Mouse (Mus musculus) kidney, postnatal 0 days (tissue): Measurements from ENCODE around the gene Gpx3. TPM values are rescaled to one million over a fixed set of nuclear protein-coding genes. Genes with fewer than 3 reads are reported as not detected.
"Not testable (repeated sequence)": the region's sequence is repeated elsewhere in the genome, so short reads cannot be mapped to it uniquely, and the experiment has no call there.

Source experiments
- ATAC-seq: fragments of 200-750 bp; cut with Nextera tagmentation; replicated peaks from 2 replicates; pipeline ENCODE4 v1.8.0; 2017; ENCODE audit warnings: low read depth, moderate number of reproducible peaks, moderate TSS enrichment, moderate library complexity; ENCODE audit not compliant: low FRiP score
- DNase-seq: peaks from one replicate; pipeline ENCODE4 v3.0.0-alpha.2; 2016; ENCODE audit warnings: low spot score
- H3K27ac ChIP-seq: fragments of 300-500 bp; sonication (generic); 2 replicates; pipeline ENCODE4 v1.5.1; 2014; ENCODE audit warnings: mild to moderate bottlenecking
- H3K27me3 ChIP-seq: fragments of 300-500 bp; sonication (generic); 2 replicates; pipeline ENCODE4 v1.6.1; 2014; ENCODE audit warnings: low read length, mixed read lengths; ENCODE audit not compliant: insufficient read depth
- H3K36me3 ChIP-seq: fragments of 300-500 bp; sonication (generic); 2 replicates; pipeline ENCODE4 v1.6.1; 2014; ENCODE audit warnings: low read length, mixed read lengths; ENCODE audit not compliant: insufficient read depth
- H3K4me1 ChIP-seq: fragments of 300-500 bp; sonication (generic); replicated peaks from 2 replicates; pipeline ENCODE4 v1.6.1; 2014; ENCODE audit warnings: antibody characterized with exemption, low read length, mixed read lengths; ENCODE audit not compliant: insufficient read depth
- H3K4me2 ChIP-seq: fragments of 300-500 bp; sonication (generic); 2 replicates; pipeline ENCODE4 v1.6.1; 2014; ENCODE audit warnings: mild to moderate bottlenecking, low read length, moderate library complexity, mixed read lengths
- H3K4me3 ChIP-seq: fragments of 300-500 bp; sonication (generic); replicated peaks from 2 replicates; pipeline ENCODE4 v1.5.1; 2014; ENCODE audit warnings: low read depth, low read length
- H3K9ac ChIP-seq: fragments of 300-500 bp; sonication (generic); 2 replicates; pipeline ENCODE4 v1.6.1; 2014; ENCODE audit warnings: low read depth, low read length
- H3K9me3 ChIP-seq: fragments of 300-500 bp; sonication (generic); replicated peaks from 2 replicates; pipeline ENCODE4 v1.6.1; 2016; ENCODE audit warnings: low read length, inconsistent platforms, mixed read lengths
- CTCF ChIP-seq: IDR thresholded peaks from 2 replicates; pipeline ENCODE4 v1.5.1; 2016; ENCODE audit warnings: antibody characterized with exemption, low read depth, mild to moderate bottlenecking, moderate library complexity
- WGBS: fragments of 180-500 bp; shearing (Covaris S2); extraction: QIAGEN DNeasy Blood & Tissue Kit; methylation state at CpG from one replicate; pipeline ENCODE4 v1.1.7; 2014; 5-methylcytosine and 5-hydroxymethylcytosine counted together
- polyA plus RNA-seq: library from polyadenylated mRNA; unstranded; fragments of >200 nt; fragmentation: Nextera tagmentation; extraction: Ambion mirVana; gene quantifications from 2 replicates; pipeline ENCODE4 v1.2.1, GENCODE M21; 2015

The Gpx3 gene
- polyA plus RNA-seq, 1 experiment from 2014 or later, result 1,362 TPM

- no peak overlapping the region for H3K9ac ChIP-seq
- H3K4me2 ChIP-seq, result peak overlapping the region; percentile 70; the same call in 1 of the 2 replicates
- ATAC-seq (no peak), DNase-seq (no peak)
- 86% methylated on average over 8 of the region's 8 CpGs for WGBS
- H3K9me3 ChIP-seq, result no peaks in the 10 kb centered on the region
- H3K36me3 ChIP-seq, result no peaks in the 10 kb centered on the region
- no peak for TF ChIP-seq CTCF
- H3K27me3 ChIP-seq, result no peaks in the 10 kb centered on the region
- H3K4me3 ChIP-seq, result no peak overlapping the region
- peaks cover 12% of the 10 kb centered on the region; the same call in 1 of the 2 replicates for H3K4me1 ChIP-seq
- H3K27ac ChIP-seq, result no peak overlapping the region
These were observed 52.5 kb downstream of the Gpx3 start for GRCm38 (mm10) chr11:54954716-54955115.

GRCm38 (mm10) chr11:54955400-54955734 lies 53.1 kb downstream of the Gpx3 start:
- H3K27me3 ChIP-seq, DNase-seq, H3K9me3 ChIP-seq, H3K36me3 ChIP-seq, ATAC-seq: not testable (repeated sequence)
- H3K27ac ChIP-seq, result peak overlapping the region; percentile 91; the same call in 1 of the 2 replicates
- H3K9ac ChIP-seq, result peak overlapping the region; percentile 91
- H3K4me3 ChIP-seq, result peak overlapping the region; percentile 84
- peaks cover 12% of the 10 kb centered on the region; the same call in 1 of the 2 replicates for H3K4me1 ChIP-seq
- 41% methylated on average over 10 of the region's 10 CpGs for WGBS
- peak overlapping the region; percentile 70 for H3K4me2 ChIP-seq

- TF ChIP-seq CTCF, result no peak
- peaks cover 12% of the 10 kb centered on the region; the same call in 1 of the 2 replicates for H3K4me1 ChIP-seq
- peak overlapping the region; percentile 70 for H3K4me2 ChIP-seq
- under 1% methylated on average over 53 of the region's 59 CpGs for WGBS
- peak overlapping the region; percentile 91 for H3K9ac ChIP-seq
- peak overlapping the region; percentile 84 for H3K4me3 ChIP-seq
- ATAC-seq (peak; percentile 97), DNase-seq (peak; percentile 98)
- no peaks in the 10 kb centered on the region for H3K9me3 ChIP-seq
- peak overlapping the region; percentile 91 for H3K27ac ChIP-seq
- H3K36me3 ChIP-seq, result no peaks in the 10 kb centered on the region
- H3K27me3 ChIP-seq, result no peaks in the 10 kb centered on the region
These were observed 53.7 kb downstream of the Gpx3 start for GRCm38 (mm10) chr11:54955735-54956480.

- ATAC-seq, result no peak
- no peaks in the 10 kb centered on the region for H3K27me3 ChIP-seq
- H3K36me3 ChIP-seq, result no peaks in the 10 kb centered on the region
These were observed 54.7 kb downstream of the Gpx3 start for GRCm38 (mm10) chr11:54956912-54957311.

GRCm38 (mm10) chr11:54957708-54958107 lies 55.5 kb downstream of the Gpx3 start:
- WGBS, result 86% methylated on average over 3 of the region's 3 CpGs
- ATAC-seq, H3K36me3 ChIP-seq, H3K4me2 ChIP-seq, H3K9me3 ChIP-seq, DNase-seq, H3K27ac ChIP-seq, H3K27me3 ChIP-seq, H3K9ac ChIP-seq, H3K4me3 ChIP-seq: not testable (repeated sequence)
- H3K4me1 ChIP-seq, result peaks cover 12% of the 10 kb centered on the region; the same call in 1 of the 2 replicates

More at GRCm38 (mm10) chr11:54956912-54957311, 54.7 kb downstream of the Gpx3 start:
- Histone ChIP-seq H3K27ac (no peak overlapping the region), H3K4me2 (no peak overlapping the region), H3K9me3 (no peaks in the 10 kb centered on the region), H3K4me3 (no peak overlapping the region), H3K9ac (no peak overlapping the region), H3K4me1 (peaks cover 12% of the 10 kb centered on the region; the same call in 1 of the 2 replicates)
- WGBS, result 70% methylated on average over 7 of the region's 7 CpGs
- no peak for TF ChIP-seq CTCF
- no peak for DNase-seq

GRCm38 (mm10) chr11:54958571-54959073 lies 56.4 kb downstream of the Gpx3 start:
- no peak overlapping the region for H3K27ac ChIP-seq
- H3K9me3 ChIP-seq, result no peaks in the 10 kb centered on the region
- H3K9ac ChIP-seq, result no peak overlapping the region
- H3K4me2 ChIP-seq, result no peak overlapping the region
- no peaks in the 10 kb centered on the region for H3K36me3 ChIP-seq
- DNase-seq (no peak), ATAC-seq (no peak)
- 45% methylated on average over 3 of the region's 3 CpGs for WGBS
- 0 out of 2 replicates have a peak, but pooled peaks cover 12% of the 10 kb centered on the region for H3K4me1 ChIP-seq
- no peak for TF ChIP-seq CTCF
- no peaks in the 10 kb centered on the region for H3K27me3 ChIP-seq
- H3K4me3 ChIP-seq, result no peak overlapping the region

Other genes starting within 250 kb of the Gpx3 start
- gene Cdc42se2, start 114.8 kb upstream of the Gpx3 start, polyA plus RNA-seq, result 64.3 and 72.7 TPM in 2 replicates
- 7.3 and 7.7 TPM in 2 replicates for gene Lyrm7, start 41.5 kb upstream of the Gpx3 start, polyA plus RNA-seq
- 1,015 and 1,085 TPM in 2 replicates for gene Hint1, start 36.1 kb upstream of the Gpx3 start, polyA plus RNA-seq
- gene Tnip1, start 60.5 kb downstream of the Gpx3 start, polyA plus RNA-seq, result 17.5 and 20.3 TPM in 2 replicates
- 146 and 176 TPM in 2 replicates for gene Anxa6, start 131.0 kb downstream of the Gpx3 start, polyA plus RNA-seq
- gene Ccdc69, start 175.7 kb downstream of the Gpx3 start, polyA plus RNA-seq, result 2.4 and 2.5 TPM in 2 replicates
- 57.6 and 59.8 TPM in 2 replicates for gene Gm2a, start 195.7 kb downstream of the Gpx3 start, polyA plus RNA-seq
- not detected in 2 replicates for gene Slc36a3, start 249.3 kb downstream of the Gpx3 start, polyA plus RNA-seq